Mouse (Mus musculus): ENCODE measurements around the gene Ccn5. TPM values are rescaled to one million over a fixed set of nuclear protein-coding genes. Genes with fewer than 3 reads are reported as not detected.

Gene Ccn5
- total RNA-seq, 2 experiments from 2014 or later, result 1.5 to 2.0 TPM

DNA sequence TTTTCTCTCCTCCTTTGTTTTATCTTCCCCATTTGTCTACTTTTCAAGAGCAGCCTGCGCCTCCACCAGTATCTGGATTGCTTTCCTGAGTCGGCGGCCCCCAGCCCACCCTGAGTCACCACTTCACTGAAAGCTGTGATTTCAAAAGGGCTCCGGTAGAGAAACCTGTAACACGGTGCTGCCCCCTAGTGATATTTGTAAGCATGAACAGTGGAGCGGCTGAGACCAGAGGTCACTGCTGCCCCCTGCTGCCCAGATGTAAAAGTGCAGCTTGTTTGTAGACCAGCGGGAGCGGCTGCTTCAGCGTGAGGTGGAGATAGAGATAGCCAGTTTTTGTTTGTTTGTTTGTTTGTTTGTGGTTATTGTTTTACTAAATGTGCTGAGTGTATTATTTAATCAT, 17.4 kb downstream of the Ccn5 start:
- intact Hi-C loops (cut with DNase I), result loop anchor here (10.0 kb wide), 1 partner anchor 53 kb away; no protein-coding TSS in a partner anchor
- DNase-seq, result peak; percentile 80 to 84

DNA sequence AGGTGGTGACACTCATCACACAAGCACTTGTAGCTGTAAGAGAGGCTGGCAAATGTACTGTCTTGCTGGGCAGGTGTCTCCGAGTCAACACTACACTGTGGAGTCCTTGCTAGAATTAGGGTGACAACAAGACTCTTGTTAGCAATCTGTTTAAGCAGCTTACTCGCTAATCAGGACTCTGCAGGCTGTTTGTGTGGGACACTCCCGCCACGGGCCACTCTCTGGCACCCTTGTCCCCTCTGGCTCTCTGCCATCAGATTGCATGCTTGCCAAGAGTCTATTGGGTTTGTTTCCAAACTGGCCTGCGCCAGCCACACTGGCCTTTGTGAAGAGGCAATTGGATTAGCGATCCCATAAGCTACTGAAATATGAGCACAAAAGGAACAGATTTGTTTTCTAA, 18.9 kb downstream of the Ccn5 start:
- DNase-seq, result peak; percentile 69 to 75
- intact Hi-C loops (cut with DNase I), result loop anchor here (10.0 kb wide), 1 partner anchor 55 kb away; no protein-coding TSS in a partner anchor

DNA sequence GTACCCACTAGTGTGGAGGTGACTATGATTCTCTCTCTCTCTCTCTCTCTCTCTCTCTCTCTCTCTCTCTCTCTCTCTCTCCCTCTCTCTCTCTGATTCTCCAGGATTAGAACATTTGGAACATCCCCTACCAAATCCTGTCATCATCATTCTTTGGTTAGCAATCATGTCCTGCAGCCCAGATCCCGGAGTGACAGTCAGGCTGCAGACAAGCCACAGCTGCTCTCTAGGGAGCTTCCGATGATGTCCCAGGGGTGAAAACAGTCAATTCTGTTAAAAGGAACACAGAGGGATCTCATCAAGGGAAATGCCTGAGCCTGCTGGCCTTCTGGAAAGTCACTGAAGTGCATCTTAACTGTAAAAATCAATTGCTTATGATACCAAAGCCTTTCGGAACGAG, 21.4 kb downstream of the Ccn5 start:
- no peak for DNase-seq
- intact Hi-C loops (cut with DNase I), result no loop called here

DNA sequence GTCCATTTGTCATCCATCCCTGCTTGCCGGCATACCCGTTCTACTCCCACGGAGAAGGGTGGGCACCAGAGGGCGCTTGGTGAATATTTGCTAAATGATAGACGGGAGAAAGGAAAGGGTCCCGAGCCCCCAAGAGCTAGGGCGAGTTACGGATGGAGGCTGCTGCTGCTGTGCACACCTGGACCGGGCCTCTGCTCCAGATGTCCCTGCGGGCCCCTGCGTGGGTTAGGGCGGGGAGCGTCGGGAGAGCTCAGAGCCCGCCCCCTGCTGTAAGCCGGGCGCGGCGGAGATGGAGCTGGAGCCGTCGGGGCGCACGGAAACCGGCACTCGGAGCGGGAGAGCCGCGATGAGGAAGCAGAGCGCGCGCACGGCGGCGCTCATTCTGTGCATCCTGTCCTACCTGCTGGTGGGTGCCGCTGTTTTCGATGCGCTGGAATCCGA, 32.8 kb downstream of the Ccn5 start, which contains the start of gene Kcnk15:
Kcnk15 (plus strand) TSS at position 191 of the 441 bp plus-strand sequence.
- DNase-seq, result no peak
- intact Hi-C loops (cut with DNase I), result no loop called here

DNA sequence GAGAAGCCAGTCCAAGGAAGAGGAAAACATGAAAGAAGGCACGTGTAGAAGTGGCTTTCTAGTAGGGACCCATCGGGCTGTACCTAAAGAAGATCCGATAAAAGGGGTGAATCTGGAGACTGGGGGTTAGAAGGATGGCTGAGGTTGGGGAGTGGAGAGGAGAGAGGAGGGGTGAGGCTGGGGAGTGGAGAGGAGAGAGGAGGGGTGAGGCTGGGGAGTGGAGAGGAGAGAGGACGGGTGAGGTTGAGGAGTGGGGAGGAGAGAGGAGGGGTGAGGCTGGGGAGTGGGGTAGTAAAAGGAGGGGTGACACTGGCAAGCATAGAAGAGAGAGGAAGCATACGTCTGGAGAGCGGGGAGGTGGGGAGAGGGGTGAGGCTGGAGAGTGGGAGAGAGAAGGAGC, 36.6 kb downstream of the Ccn5 start:
- intact Hi-C loops (cut with DNase I), result loop anchor here (5.0 kb wide), 1 partner anchor 55 kb away; no protein-coding TSS in a partner anchor
- no peak for DNase-seq

DNA sequence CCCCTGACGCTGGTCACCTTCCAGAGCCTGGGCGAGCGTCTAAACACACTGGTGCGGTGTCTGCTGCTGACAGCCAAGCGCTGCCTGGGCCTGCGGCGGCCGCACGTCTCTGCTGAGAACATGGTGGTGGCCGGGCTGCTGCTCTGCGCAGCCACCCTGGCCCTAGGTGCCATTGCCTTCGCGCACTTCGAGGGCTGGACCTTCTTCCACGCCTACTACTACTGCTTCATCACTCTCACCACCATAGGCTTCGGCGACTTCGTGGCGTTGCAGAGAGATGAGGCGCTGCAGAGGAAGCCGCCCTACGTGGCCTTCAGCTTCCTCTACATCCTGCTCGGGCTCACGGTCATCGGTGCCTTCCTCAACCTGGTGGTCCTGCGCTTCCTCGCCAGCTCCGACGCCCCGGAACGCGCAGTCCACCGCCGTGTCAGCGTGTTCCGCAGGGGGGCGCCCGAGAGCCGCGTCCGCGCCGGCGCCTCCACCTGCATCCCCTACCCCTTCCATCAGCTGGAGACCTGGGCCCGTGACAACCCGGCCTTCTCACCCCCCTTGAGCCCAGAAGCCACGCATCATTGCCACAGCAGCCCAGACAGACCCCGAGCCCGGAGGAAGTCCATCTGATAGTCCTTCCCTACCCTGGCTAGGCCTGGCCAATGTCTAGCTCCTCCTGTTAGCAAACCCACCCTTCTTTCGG, 37.7 kb downstream of the Ccn5 start:
- intact Hi-C loops (cut with DNase I), result loop anchor here (1.0 to 5.0 kb wide), 3 partner anchors 54 to 110 kb away; no protein-coding TSS in a partner anchor
- DNase-seq, result peak; percentile 37 to 54

DNA sequence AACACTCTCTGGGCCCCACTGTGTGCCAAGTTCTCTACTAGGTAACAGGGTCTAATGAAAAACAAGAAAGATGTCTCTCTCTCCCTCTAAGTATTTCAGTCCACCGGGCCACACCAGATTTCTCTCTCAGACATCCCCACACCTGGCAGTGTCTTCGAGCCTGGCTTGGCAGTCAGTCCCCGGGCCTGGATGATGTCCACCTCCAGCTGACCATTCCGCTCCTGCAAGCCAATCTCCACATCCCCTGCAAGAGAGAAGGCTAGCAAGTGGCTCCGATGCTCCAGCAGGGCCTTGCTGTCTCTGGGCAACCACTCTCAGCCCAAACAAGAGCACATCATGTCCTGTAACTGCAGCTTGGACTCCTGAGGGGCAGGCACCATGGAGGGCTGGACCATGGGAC, 44.6 kb downstream of the Ccn5 start:
- DNase-seq, result no peak
- intact Hi-C loops (cut with DNase I), result no loop called here

DNA sequence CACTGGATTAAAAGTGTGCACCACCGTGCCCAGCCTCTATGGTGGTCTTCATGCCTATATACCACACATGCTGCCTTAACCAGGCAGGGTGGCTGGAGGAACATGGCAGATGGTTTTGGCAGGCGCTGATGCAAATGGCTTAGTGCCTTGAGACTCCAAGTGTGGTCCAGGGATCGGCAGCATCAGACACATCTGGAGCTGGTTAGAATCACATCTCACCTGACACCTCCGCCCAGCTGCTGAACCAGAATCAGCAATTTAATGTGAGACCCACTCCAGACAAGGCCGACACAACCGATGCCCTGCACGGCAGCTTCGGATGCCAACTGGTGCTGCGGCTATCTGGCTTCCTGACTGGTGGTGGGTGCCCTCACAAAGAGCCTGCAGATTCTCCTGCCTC, 45.4 kb downstream of the Ccn5 start:
- intact Hi-C loops (cut with DNase I), result no loop called here
- DNase-seq, result no peak

DNA sequence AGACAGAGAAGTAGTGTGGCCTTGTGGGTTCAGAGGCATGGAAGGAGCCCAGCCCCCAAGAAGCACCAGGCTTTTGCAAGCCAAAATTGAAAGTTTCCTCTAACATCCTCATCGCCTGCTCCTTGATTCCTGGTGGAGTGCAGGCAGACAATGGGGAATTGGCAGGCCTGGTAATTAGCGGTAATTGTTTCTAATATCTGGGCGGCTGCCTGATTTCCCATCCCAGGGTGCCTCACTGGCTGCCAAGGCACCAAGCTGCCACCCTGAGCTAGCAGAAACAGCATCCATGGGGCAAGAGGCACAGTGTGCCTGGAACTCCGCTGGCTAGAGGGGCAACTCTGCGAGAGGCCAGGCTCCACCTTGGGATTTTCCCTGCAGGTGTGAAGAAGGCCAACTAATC, 49.1 kb downstream of the Ccn5 start:
- intact Hi-C loops (cut with DNase I), result no loop called here
- DNase-seq, result no peak

DNA sequence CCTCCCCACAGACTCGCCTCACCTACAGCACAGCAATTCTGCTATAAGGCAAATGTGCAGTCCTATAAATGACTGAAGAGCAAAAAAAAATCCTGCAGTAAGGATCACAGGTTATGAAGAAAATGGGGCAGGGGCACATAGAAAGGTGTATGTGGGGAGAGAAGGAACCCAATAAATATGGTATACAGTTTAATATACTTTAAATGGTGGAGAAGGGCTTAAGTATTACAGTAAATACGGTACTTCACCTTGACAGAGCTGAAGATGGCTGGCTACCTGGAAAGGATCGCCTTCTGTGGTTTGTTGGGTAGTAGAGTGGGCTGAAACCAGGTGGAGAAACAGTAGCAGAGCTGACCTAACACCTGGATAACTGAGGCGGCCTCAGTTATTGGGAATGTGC, 50.6 kb downstream of the Ccn5 start:
- intact Hi-C loops (cut with DNase I), result no loop called here
- DNase-seq, result no peak

DNA sequence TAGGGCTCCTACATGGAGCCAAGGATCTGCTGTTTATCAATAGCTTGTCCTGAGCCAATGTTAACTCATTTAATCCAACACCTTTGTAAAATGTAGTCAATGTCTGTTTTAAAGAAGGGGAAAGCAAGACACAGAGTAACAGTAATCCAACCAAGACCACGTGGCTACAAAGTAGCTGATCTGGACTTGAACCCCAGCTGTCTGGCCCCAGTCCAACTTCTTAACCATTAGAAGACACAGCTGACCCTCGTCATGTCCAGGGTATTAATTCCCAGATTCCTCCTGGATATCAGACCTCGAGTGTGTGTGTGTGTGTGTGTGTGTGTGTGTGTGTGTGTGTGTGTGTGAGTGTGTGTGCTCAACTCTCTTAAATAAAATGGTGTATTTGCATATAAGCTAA, 51.2 kb downstream of the Ccn5 start:
- DNase-seq, result no peak
- intact Hi-C loops (cut with DNase I), result no loop called here

DNA sequence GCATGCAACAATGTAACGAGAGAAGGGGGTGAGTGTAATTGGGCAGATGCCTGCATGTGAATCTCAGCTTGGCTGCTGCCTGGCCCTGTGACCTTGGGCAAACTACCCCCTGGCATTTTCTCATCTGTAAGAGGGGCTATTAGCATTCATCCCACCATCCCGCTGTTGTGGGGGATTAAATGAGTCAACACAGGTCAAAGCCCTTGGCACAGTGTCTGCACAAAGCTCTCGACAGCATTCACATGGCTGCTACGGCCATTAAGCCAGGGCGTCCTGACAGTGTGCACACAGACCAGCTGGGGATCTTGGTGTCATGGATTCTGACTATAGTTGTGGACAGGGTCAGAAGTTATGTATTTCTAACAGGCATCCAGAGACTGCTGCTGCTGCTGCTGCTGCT, 54.2 kb downstream of the Ccn5 start:
- intact Hi-C loops (cut with DNase I), result no loop called here
- DNase-seq, result no peak

DNA sequence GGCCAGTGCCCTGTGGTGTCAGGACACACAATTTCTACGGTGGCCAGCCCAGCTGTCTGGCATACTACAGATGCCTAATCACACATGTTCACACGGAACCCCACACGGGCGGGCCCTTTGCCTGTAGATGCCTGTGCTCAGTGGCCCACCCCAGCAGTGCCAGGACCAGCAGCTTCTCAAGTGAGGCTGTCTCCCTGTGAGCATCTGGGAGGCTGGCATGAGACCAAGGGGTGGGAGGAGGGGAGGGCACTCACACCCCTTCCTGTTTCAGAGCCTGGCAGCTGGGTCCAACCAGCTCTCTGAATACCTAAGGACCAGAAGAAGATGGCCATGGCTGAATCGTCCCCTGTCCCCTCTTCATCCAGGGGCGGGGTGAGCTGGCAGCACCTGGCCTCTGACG, 54.8 kb downstream of the Ccn5 start:
- intact Hi-C loops (cut with DNase I), result no loop called here
- DNase-seq, result no peak

DNA sequence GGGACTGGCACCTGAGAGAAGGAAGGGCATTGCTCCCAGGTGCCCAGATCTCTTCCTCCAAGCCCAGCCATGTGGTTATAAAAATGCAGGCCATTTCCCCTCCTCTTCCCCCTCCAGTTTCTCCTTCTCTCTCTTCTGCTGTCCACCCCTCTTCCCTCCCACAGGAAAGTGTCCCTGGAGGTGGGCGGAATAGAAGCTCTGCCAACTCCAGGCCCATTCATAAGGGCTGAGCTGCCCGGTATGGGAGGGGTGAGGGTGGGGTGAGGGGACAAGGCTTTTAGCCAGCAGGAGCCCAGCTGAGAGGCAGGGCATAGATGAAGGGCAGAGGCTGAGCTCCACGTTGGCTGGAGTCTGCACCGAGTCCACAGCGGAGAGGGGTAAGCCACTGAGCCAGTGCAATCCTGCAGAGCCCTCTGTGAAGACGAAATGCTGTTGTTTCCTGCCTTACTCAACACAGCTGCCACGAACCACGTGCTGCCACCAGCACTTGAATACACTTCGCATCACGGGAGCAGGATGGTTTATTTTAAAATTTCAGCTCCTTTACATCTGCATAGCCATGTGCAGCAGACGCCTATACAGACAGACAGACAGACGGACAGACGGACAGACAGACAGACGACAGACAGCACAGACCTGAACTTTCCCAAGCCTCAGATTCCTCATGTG, 56.3 kb downstream of the Ccn5 start:
- no peak for DNase-seq
- intact Hi-C loops (cut with DNase I), result no loop called here

DNA sequence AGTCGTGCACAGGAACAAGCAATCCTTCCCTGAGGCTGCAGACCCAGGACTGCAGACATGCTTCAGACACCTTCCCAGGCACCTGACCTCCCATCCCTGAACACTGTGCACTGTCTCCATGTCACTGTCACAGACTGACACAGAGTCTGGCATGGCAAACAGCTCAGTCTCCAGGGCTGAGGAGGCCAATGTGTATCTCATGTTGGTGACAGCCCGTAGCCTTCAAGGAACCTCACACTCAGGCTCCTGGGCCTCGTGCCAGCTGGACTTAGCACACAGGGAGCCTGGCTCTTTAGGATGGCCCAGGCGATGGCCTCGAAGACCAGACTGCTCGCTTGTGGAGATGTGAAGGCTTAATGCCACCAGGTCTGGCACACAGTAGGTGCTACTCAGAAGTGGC, 60.2 kb downstream of the Ccn5 start:
- intact Hi-C loops (cut with DNase I), result no loop called here
- no peak for DNase-seq

Other genes starting within 250 kb of the Ccn5 start
- gene Ttpal, start 218.5 kb upstream of the Ccn5 start, total RNA-seq (2021), result 10 to 100 TPM in 1 of 2 experiments, 1 to 10 TPM in 1; 9.9 to 11.6 TPM
- 100 to 1,000 TPM; 316 to 421 TPM for gene Serinc3, start 175.7 kb upstream of the Ccn5 start, total RNA-seq (2021)
- gene Pkig, start 162.5 kb upstream of the Ccn5 start, total RNA-seq (2021), result 100 to 1,000 TPM; 221 to 229 TPM
- gene Ada, start 70.6 kb upstream of the Ccn5 start, total RNA-seq (2021), result under 1 TPM; 0.60 to 0.64 TPM
- gene Kcnk15, start 32.8 kb downstream of the Ccn5 start, total RNA-seq (2021), result not detected
- under 1 TPM; 0.50 to 0.62 TPM for gene Rims4, start 97.8 kb downstream of the Ccn5 start, total RNA-seq (2021)
- 10 to 100 TPM; 76.0 to 76.3 TPM for gene Ywhab, start 174.1 kb downstream of the Ccn5 start, total RNA-seq (2021)
- under 1 TPM in 1 of 2 experiments, not detected in 1; 0.89 TPM for gene Pabpc1l, start 204.6 kb downstream of the Ccn5 start, total RNA-seq (2021)
- 10 to 100 TPM; 17.0 to 20.4 TPM for gene Stk4, start 249.5 kb downstream of the Ccn5 start, total RNA-seq (2021)